Mouse (Mus musculus) megakaryocyte, embryonic 14.5 days (primary cell): Measurements from ENCODE around the gene Sema4d. TPM values are rescaled to one million over a fixed set of nuclear protein-coding genes. Genes with fewer than 3 reads are reported as not detected.

Source experiments
- H3K27me3 ChIP-seq: replicated peaks from 2 replicates; pipeline ENCODE3; 2012; ENCODE audit warnings: inconsistent platforms
- H3K36me3 ChIP-seq: replicated peaks from 2 replicates; pipeline ENCODE3; 2012; ENCODE audit warnings: low read length, inconsistent platforms, mixed read lengths
- H3K4me1 ChIP-seq: 2 replicates; pipeline ENCODE4 v1.6.1; 2012; ENCODE audit warnings: inconsistent platforms
- H3K4me3 ChIP-seq: replicated peaks from 2 replicates; pipeline ENCODE3; 2012; ENCODE audit warnings: moderate library complexity, mild to moderate bottlenecking, inconsistent platforms
- H3K9me3 ChIP-seq: 2 replicates; pipeline ENCODE4 v1.6.1; 2012; ENCODE audit warnings: inconsistent platforms
- FLI1 ChIP-seq: IDR thresholded peaks from 2 replicates; pipeline ENCODE4 v1.6.1; 2012; ENCODE audit warnings: low read length, inconsistent platforms, mixed read lengths
- GATA1 ChIP-seq: IDR thresholded peaks from 3 replicates; pipeline ENCODE4 v1.6.1; 2012; ENCODE audit warnings: mixed read lengths, low read length, inconsistent platforms, borderline replicate concordance
- polyA plus RNA-seq: library from polyadenylated mRNA; stranded (reverse); fragments of >175 nt; gene quantifications from 2 replicates; pipeline ENCODE4 v1.2.3, GENCODE M21; 2012; ENCODE audit warnings: low replicate concordance; ENCODE audit not compliant: insufficient read depth

The Sema4d gene
- polyA plus RNA-seq, 1 experiment, result 55.2 TPM

DNA sequence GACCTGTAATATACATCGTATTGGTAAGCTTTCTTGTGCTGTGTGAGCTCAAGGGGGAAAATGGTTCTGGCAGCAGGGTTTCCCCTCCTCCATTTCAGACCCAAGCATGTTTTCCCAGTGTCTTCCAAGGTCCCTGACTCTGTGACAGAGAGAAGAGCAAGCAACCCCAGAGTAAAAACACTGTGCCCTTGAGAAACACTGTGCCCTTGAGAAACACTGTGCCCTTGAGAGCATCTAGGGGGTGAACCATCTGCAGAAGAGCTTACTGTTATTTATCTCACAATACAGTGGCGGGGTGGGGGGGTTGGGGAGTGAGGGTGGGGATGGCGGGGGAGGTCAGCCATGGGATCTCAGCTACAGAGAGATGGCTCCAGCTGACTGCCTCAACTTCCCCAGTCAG is 74.3 kb downstream of the Sema4d start:
- Histone ChIP-seq H3K36me3 (peaks cover 95% of the 10 kb centered on the region), H3K4me1 (peaks cover 49% of the 10 kb centered on the region), H3K27me3 (no peaks in the 10 kb centered on the region), H3K9me3 (no peaks in the 10 kb centered on the region), H3K4me3 (no peak overlapping the region)
- no peak for TF ChIP-seq FLI1
- no peak for TF ChIP-seq GATA1

DNA sequence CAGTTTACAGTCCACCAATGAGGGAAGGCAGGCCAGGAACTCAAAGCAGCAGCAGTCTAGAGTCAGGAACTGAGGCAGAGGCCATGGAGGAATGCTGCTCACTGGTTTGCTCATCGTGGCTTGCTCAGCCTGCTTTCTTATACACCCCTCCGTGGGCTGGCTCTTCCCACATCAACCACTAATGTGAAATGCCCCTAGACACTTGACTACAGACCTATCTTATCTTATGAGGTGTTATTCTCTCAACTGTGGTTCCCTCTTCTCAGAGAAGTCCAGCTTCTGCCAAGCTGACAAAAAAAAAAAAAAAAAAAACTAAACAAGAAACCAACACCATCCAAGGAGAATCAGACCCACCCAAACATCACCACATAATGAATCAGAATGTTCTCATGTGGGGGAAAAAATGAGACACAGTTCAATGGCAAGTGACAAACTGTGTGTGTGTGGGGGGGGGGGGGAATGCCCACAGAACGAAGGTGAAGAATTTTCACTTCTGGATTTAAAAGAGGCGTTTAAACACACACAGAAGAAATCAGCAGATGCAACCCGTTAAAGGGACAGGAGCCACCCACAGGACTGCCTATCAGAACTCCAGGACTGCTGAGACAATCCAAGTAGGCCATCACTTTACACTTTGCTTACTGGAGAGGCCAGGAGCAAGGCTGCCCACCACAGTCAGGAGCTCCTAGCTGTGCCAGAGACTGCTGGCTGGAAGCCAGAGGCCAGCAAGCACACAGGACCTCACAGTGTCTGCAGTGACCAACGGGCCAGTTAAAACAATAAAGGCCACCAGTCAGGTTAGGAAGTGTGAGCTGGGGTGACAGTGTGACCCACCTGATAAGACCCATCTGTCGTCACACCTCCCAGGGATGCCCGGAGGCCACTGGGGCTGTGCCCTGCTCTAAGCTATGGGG is 76.9 kb downstream of the Sema4d start:
- H3K36me3 ChIP-seq, result peaks cover 94% of the 10 kb centered on the region
- H3K4me3 ChIP-seq, result no peak overlapping the region
- no peaks in the 10 kb centered on the region for H3K9me3 ChIP-seq
- H3K4me1 ChIP-seq, result peaks cover 57% of the 10 kb centered on the region
- TF ChIP-seq GATA1 (no peak), FLI1 (no peak)
- no peaks in the 10 kb centered on the region for H3K27me3 ChIP-seq

DNA sequence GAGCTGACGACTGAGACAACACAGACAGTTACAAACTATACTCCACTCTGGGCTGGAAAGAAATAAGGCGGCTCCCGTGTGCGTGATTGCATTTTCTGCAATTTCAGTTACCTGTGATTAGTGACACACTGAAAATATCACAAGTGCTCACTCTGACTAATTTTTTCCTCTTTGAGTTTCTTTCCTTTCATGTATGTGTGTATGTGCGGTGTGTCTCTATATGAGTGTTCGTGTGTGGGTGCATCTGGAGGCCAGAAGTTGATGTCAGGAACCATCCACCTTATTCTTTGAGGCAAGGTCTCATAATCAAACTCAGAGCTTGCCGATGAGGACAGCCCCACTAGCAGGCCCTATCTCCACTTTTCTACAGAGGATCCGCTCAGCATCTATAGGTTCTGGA is 81.5 kb downstream of the Sema4d start:
- TF ChIP-seq FLI1 (no peak), GATA1 (no peak)
- Histone ChIP-seq H3K36me3 (peaks cover 97% of the 10 kb centered on the region), H3K9me3 (no peaks in the 10 kb centered on the region), H3K4me1 (peaks cover 57% of the 10 kb centered on the region), H3K4me3 (no peak overlapping the region), H3K27me3 (no peaks in the 10 kb centered on the region)

DNA sequence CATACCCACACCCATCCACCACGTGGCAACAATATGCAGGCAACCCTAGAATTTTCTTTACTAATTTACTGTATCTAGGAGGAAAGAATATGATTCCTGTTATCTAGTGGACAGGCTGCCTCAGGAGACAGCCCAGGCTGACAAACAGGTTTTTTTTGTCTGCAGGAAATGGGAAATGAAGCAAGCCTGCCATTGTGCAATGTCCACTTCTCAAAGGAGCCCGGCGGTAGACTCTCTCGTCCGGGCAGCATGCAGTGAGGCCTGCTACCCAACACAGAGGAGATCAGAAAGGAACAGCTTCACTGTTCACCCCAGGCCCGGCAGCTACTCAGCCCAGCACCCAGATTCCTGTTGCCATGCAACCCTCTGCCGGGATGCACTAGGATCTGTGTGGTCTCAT is 82.8 kb downstream of the Sema4d start:
- TF ChIP-seq GATA1 (no peak), FLI1 (no peak)
- Histone ChIP-seq H3K36me3 (peaks cover 97% of the 10 kb centered on the region), H3K4me1 (peaks cover 61% of the 10 kb centered on the region)

DNA sequence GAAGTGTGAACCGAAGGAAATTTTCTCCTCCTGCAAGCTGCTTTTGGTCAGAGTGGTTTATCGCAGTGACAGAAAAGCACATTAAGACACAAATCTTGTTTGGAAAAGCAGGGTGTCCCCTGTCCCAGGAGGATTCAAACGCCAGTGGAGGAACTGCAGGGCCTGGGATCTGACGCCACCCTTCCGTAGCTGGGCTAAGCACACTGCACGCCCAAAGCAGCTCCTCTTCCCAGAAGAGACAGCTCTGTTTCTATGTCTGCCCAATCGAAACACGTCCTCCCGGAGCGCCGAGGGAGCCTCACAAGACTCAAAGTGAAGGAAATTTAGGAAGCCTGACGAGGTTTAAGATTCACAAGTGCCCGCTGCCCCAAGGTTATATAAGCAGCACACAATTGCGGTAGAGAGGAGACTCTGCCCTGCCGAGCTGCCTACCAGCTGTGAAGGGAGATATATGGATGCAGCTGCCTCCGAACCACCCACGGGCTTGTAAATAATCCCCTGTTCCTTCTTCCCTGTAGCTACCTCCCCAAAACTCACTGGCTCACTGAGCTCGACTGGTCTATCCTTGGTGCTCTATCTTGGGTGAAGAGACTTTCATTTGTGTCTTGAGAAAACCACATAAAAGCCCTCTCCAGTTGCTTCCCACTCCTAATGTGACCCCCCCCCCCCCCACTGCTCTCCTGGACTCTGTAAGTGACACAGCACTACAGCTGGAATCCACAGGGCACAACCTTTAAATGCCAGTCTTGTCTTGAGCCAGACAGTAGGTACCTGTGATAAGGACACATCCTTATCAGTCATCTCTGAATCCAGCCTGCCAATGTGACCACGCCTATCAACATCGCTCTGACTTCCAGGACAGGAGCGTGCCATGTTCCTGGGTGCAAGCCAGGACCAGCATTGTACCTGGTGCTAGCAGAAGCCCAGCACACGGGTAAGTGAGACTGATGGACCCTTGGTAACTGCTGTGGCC is 87.4 kb downstream of the Sema4d start:
- H3K4me1 ChIP-seq, result peaks cover 32% of the 10 kb centered on the region
- TF ChIP-seq FLI1, result no peak
- peaks cover 97% of the 10 kb centered on the region for H3K36me3 ChIP-seq
- H3K4me3 ChIP-seq, result no peak overlapping the region
- no peaks in the 10 kb centered on the region for H3K27me3 ChIP-seq
- H3K9me3 ChIP-seq, result no peaks in the 10 kb centered on the region

More for the DNA sequence above, 82.8 kb downstream of the Sema4d start:
- H3K27me3 ChIP-seq, result no peaks in the 10 kb centered on the region
- peak overlapping the region; percentile 71 for H3K4me3 ChIP-seq
- no peaks in the 10 kb centered on the region for H3K9me3 ChIP-seq

DNA sequence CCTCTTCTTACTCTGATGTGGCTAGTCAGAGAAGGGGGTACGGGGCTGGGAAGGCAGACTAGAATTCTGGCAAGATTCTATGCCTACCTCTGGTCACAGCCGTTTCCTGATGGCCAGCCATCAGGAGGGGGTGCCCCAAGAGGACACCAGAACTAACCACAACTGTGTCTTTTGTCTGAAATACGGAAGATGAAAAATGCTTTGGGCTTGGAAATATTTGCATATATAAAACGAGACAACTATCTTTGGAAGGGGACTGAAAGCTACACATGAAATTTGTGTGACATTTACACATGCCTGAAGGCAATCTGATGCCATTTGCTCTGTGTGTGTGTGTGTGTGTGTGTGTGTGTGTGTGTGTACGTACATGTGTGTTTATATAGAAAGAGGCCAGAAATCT is 89.7 kb downstream of the Sema4d start:
- Histone ChIP-seq H3K4me1 (peaks cover 40% of the 10 kb centered on the region), H3K27me3 (no peaks in the 10 kb centered on the region), H3K36me3 (peaks cover 98% of the 10 kb centered on the region), H3K9me3 (no peaks in the 10 kb centered on the region), H3K4me3 (no peak overlapping the region)
- no peak for TF ChIP-seq GATA1
- TF ChIP-seq FLI1, result no peak

DNA sequence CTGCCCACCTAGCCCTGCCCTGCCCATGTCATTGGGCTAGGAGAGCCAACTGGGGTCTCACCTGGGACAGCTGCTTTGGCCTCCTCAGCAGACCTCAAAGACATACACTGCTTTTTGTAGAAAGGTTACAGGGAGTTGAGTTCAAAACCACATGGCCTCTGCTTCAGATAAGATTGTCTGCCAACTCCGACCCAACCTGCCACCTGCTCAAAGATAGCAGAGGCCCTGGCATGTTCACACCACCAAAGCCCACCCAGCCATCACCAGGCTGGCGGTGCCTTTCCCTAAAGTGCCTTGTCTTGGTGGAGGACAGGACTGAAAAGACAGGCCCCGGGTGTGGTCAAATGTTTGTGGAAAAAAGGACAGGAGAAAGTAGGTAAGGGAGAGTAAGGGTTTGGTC is 95.2 kb downstream of the Sema4d start:
- H3K9me3 ChIP-seq, result no peaks in the 10 kb centered on the region
- peaks cover 44% of the 10 kb centered on the region for H3K4me1 ChIP-seq
- H3K27me3 ChIP-seq, result no peaks in the 10 kb centered on the region
- H3K4me3 ChIP-seq, result no peak overlapping the region
- peaks cover 99% of the 10 kb centered on the region for H3K36me3 ChIP-seq
- TF ChIP-seq FLI1 (no peak), GATA1 (no peak)

DNA sequence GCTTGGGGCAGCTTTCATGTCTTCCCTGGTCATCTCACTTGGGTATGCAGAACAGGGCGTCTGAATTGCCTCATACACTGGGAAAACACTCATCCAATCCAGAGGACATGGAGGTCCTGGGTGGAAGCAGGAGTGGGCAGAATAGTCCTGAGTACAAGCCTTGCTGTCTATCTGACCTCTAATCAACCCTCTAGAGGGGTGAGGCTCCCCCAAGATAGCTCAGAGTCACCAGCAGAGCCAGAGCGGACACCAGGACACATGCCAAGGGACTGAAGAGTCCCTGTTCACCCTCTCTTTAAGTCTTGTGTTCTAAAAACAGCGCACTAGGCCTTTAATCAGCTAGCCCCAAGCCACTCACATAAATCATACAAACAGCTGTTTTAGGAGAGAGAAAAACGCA is 95.7 kb downstream of the Sema4d start:
- Histone ChIP-seq H3K4me3 (no peak overlapping the region), H3K27me3 (no peaks in the 10 kb centered on the region), H3K9me3 (no peaks in the 10 kb centered on the region), H3K36me3 (peaks cover 99% of the 10 kb centered on the region), H3K4me1 (peaks cover 44% of the 10 kb centered on the region)
- TF ChIP-seq GATA1 (no peak), FLI1 (no peak)

DNA sequence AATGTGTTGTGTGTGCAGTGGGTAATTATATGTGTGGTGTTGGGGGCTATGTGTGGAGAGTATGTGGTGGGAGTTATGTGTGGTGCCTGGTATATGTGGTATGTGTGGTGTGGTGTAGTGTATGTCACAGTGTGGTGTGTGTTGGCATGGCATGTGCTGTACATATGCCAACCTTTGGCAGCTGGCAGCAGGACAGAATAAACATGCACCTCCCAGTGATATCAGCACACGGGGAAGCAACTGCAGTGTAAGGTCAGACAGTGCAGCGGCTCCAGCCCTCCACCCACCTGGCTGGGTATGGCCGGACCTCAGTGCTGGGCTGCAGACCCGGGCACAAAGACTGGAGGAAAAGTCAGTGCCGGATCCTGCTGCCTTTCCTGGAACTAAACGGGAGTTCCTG is 96.1 kb downstream of the Sema4d start:
- no peaks in the 10 kb centered on the region for H3K9me3 ChIP-seq
- TF ChIP-seq GATA1 (no peak), FLI1 (no peak)
- H3K27me3 ChIP-seq, result no peaks in the 10 kb centered on the region
- peaks cover 44% of the 10 kb centered on the region for H3K4me1 ChIP-seq
- peaks cover 99% of the 10 kb centered on the region for H3K36me3 ChIP-seq
- H3K4me3 ChIP-seq, result no peak overlapping the region
